Mouse (Mus musculus) erythroblast, embryonic 14.5 days (primary cell): ENCODE data around the gene Thbs3.

Source experiments
- GATA1 ChIP-seq: IDR thresholded peaks from 2 replicates; pipeline ENCODE4 v1.6.1; 2012; ENCODE audit warnings: low read length, inconsistent platforms, mixed read lengths
- TAL1 ChIP-seq: IDR thresholded peaks from 3 replicates; pipeline ENCODE4 v1.6.1; 2012; ENCODE audit warnings: low read length, inconsistent platforms, mixed read lengths

GRCm38 (mm10) chr3:89230561-89230960, 15.6 kb downstream of the Thbs3 start:
- no peak for TF ChIP-seq GATA1
- TF ChIP-seq TAL1: no peak
